Mouse (Mus musculus) left cerebral cortex, postnatal 25 days (tissue): Measurements from ENCODE around the gene Gm5134. TPM values are rescaled to one million over a fixed set of nuclear protein-coding genes. Genes with fewer than 3 reads are reported as not detected.
A peak's percentile ranks its signal among the peaks of the same experiment; 100 is the strongest.

Experiments
- DNase-seq, 2 experiments: peaks; one replicate each; pipeline ENCODE4 v3.0.0; 2022; ENCODE audit warnings: low spot score in 2 of 2, mixed read lengths in 1 of 2
- intact Hi-C: fragments of 180-260 bp; cut with DNase I; formaldehyde crosslinking; loops from one replicate; pipeline ENCODE4 v1.15.1; 2025
- total RNA-seq, 2 experiments: library from RNA; stranded (reverse); gene quantifications; 2 replicates each; pipeline ENCODE4 v1.2.3; 2021

The Gm5134 gene
- total RNA-seq, 2 experiments from 2014 or later, result not detected

DNA sequence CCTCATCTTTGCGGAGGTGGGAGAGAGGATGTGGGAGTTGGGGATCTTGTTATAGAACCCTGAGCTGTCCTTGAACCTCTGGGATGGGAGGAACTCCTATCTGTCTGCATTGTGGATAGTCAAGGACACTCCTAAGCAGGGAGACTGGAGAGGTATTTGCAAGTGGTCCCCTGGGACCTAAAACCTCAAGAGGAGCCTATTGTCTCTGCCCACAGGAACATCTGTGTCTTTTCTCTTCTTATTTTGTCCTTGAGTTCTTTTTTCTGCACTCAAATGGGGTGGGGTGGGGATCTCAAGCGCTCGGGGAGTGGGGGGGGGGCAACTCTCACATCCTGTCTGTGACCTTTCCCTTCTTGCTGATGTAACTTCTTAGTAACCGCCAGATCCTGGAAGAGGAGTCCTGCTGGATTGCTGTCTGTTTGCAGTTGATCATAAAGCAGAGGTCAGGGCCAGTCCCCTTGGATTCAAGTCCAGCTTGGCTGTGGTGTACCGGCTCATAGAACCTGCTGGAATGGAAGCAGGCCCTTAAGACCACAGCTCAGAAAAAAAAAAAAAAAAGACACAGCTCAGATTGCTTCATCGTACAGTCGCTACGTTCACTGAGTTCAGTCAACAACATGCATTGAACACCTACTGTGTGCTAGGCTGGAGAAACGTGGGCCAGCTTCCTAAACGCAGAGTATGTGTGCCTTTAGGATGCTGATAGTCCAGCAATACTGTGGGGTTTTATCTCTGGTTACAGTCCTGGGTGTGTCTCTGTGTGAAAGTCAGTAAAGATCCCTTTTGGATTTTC is 16.3 kb upstream of the Gm5134 start:
- intact Hi-C loops, result no loop called here
- peak in 1 of 2 experiments; percentile 33 for DNase-seq

DNA sequence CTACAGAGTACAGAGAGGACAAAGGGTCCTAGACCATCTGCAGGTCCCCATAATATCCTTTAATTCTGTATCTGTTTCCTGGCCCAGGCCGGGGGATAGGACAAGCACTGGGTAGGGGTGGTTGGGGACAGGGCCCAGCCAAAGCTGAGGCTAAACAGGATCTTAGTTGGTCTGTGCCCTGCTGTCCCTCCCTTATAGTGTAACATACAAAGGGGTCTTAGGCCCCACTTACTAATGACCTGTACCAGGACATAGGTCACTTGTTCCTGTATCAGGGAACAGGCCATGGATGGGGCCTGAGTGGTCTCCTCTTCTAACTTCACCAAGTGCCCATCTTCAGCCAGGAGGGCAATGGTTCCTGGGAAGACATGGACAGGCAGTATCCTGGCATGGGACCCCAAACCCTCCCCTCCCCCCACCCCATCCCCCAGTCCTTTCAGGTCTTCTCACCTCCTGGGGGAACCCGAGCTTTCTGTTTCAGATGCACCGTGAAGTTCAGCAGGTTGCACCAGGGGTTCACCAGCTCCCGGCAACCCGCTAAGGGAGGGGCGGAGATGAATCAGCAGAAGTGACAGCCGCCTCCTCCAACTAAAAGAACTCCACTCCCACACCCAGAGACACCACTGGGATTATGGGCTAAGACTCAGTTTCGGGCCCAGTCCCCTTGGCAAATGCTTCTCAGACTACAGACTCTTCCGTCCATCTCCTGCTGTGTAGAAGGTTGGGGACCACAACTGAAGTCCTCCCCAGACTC is 14.7 kb upstream of the Gm5134 start:
- intact Hi-C loops, result no loop called here

DNA sequence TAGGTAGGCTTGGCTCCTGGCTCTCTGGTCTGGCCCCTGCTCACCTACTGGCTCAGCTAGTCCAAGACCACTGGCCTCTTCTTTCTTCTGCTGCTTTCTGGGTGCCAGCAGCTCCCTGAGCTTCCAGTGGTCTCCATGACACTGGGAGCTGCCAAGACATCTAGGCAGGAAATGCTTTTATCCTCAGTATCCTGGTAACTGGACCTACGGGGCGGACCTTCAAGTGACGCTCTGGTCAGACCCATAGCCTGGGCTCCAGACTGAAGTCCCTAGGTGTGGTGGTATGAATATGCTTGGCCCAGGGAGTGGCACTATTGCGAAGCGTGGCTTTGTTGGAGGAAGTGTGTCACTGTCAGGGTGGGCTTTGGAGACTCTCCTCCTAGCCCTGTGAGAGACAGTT is 13.8 kb upstream of the Gm5134 start, which contains the start of gene Gm867:
Gene Gm867, minus strand, starts transcription at position 153 of the 400 bp plus-strand sequence.
- intact Hi-C loops, result no loop called here

More for the DNA sequence above, 14.7 kb upstream of the Gm5134 start:
- peak in 1 of 2 experiments; percentile 65 for DNase-seq

DNA sequence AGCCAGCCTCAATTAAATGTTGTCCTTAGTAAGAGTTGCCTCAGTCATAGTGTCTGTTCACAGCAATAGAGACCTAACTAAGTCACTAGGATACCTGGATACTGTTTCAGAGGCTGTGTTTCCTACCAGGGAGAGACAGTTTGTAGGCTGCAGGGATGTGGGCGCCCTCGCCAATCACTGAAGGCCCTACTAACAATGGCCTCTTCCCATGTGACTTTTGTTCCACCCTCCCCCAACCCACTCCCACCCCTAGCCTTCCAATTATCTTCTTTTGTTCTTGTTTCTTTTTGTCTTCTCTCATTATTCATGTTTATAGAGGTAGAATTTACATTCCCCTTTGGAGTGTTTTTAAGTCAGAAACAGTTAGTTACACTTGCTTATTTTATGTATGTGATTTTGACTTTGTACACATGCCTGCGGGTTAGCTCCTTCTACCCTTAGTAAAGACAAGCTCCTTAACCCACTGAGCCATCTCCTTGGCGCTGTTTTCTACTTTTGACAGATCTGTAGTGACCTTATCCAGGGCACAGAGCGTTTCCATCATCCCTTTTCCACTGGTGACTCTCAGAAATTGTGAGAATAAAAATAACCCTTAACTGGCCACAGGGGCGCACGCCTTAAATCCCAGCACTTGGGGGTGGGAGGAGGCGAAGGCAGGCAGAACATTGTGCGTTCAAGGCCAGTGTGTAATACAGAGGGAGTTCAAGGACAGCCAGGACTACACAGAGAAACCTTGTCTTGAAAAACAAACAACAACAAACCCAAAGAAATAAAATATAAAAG is 13.1 kb upstream of the Gm5134 start:
- intact Hi-C loops, result no loop called here
- DNase-seq, result no peak

More for the DNA sequence above, 13.8 kb upstream of the Gm5134 start, which contains the start of gene Gm867:
- no peak for DNase-seq

DNA sequence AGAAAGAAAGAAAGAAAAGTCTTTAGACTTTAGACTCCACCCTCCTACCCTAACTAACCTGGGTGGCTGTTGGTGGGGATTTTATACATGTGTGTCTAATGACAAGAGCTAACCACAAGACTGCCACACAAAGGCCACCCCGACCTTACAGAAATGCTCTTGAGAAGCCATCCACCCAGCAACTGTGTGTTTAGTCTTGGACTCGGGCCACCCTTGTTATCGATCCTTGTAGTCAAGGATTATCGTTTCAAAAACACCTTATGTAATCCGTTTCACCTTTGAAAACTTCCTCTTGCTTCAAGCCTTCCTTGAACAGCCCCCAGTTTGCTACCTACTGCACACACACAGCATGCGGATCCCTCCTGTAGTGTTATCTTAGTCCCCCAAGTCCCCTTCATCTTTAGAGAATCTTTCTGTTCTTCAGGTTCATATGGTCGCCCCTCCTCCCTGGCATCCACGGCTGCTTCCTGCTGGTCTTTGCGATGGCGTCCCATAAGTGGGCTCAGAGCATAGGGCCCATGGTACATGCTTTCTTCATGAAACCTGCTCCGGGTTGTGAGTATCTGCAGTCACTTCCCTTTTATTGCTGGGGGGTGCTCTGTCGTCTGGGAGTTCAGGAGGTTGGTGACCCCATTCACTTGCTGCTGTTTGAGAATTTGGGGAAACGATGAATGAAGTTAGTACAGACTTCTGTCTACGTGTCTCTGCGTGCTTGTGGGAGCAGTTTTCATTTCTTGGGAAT is 11.4 kb upstream of the Gm5134 start, which contains the start of gene Vpreb3:
Gene Vpreb3, plus strand, starts transcription at position 322 of the 742 bp plus-strand sequence.
- DNase-seq, result no peak
- intact Hi-C loops, result no loop called here

DNA sequence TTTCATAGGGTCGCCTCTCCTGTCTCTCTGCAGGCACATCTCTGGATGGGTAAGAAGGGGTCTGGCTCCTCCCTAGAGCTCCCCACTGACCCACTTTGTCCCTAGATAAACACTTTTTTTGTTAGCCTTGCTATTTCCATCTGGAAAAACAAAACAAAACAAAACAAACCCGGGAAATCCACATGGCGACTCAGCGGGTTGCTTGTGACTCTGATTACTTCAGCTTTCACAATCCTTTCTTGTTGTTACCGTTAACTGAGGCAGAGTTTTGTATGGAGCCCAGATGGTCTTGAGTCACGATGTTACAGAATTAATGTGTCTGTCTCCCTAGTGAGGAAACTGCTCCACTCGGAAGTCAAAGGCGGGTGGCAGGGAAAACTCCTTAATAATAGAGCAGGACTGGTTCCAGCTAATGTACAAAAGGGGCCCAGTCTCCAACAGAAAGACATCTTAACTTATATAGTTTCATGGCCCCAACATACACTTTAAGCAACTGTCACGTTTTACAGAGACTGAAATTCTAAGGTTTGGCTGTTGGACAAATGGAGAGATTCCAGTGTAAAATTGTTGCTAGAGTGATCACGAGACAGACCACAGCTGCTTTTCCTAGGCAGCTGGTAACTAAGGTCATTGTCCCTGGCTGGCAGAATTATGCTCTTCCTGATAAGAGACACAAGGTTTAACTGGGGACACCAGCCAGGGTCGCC is 10.1 kb upstream of the Gm5134 start:
- peak in 1 of 2 experiments; percentile 56 for DNase-seq
- intact Hi-C loops, result no loop called here

DNA sequence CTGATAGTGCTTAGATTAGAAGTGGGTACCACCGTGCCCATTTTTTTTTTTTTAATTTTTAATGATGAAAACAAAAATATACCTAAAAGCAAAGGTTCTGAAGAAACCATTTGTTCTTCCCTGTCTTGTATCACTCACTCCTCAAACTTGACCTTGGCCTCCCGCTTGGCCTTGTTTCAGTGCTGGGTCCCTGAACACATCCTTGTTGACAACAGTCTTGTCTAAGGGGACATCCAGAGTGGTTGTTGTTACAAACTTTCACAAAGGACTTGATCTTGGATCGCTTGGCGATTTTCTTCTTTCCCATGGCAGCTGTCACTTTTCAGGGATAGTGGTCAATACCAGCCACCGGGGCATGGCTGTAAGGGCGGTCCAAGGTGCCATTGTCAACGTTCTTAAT is 9.1 kb upstream of the Gm5134 start:
- intact Hi-C loops, result no loop called here
- no peak for DNase-seq

DNA sequence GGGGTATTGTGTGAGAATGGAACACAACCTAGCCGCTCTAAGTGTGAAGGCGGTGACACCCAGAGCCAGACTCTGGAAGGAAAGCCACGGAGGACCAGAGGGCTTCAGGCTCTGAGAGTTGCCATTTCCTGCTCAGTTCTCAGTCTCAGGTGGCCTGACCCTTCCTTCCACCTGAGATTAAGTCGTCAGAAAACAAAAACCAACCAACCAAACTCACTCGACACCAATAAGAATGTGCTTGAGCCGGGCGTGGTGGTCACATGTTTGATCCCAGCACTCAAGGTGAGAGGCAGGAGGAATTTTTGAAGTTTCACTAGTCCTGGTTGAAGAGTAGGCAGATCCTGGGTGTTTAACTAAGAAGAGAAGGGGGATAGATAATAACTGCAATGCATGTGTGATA is 8.4 kb upstream of the Gm5134 start:
- DNase-seq, result no peak
- intact Hi-C loops, result no loop called here

DNA sequence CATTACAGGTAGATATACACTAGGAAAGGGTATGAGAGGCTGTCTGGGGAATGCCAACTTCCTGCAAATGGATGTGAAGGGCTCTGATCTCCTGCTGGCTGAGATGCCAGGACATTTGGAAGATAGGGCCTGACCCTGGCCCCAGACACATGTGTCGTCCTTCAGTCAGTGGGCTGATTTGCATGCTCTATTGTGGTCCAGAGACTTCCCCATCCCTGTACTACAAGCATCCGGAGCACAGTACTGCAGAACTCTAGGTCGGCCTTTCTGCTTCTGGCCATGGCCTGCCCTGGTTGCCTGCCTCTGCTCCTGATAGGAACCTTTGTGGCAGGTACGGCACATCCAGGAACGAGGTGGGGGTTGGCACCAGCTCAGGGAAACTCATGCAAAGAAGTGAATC is 6.2 kb upstream of the Gm5134 start:
- intact Hi-C loops, result no loop called here
- DNase-seq, result no peak

DNA sequence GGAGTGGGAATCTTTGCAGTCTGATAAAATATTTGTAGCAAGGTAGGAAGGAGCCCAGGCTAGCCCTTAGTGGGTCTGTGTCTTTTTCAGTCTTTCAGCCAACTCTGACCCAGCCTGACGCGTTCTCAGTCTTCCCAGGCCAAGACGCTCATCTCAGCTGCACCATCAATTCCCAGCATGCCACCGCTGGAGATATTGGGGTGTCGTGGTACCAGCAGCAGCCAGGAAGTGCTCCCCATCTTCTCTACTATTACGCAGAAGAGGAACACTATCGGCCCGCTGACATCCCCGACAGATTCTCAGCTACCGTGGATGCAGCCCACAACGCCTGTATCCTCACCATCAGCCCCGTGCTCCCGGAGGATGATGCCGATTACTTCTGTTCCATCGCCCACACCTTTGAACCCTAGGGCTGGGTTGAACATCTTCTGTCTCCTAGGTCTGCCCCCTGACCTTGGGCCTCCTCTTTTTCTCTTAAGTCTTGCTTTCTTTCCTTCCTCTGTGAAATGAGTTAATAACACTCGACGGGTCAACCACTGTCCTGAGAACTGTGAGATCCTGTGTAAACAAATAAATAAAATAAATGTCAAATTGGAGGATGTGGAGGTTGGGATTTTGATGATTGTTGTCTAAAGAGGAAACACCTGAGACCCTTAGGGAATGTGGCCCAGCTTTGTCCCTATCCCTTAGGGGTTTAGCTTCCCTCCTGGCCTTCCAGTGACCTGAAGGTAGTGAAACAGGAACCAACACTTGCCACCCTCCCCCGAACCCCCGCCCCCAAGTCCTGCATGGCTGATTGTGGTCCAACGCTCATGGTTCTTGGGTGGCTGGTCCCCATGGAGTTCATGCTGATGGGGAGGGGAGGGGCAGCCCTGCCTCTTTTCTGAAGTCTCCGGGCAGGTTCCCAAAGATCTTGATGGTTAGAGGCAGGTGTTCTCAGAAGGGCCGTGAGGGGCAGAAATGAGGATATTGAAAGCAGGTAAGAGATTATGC is 5.0 kb upstream of the Gm5134 start:
- DNase-seq, result no peak
- intact Hi-C loops, result loop anchor here (2.0 to 5.0 kb wide), 3 partner anchors 67 to 363 kb away; no protein-coding TSS in a partner anchor

DNA sequence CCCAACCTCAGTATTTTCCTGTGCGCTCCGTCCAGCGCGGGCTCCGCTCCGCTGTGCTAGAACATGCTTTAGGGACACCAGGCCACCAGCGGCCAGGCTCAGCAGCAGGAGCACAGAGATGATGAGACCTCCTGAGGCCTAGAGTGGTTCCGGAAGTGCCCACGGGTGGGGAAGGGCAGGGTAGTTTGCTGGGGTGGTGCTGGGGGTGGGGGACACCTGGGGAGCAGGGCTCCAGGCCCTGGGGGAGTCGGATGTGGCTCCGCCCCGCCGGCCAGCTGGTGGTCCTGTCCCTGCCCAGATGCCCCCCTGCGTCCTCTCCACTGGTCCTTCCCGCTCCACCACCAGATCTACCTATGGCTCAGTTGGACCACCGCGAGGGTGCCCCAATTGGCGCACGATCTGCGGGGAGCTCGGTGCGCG is 3.5 kb upstream of the Gm5134 start:
- intact Hi-C loops, result loop anchor here (1.0 to 5.0 kb wide), 5 partner anchors 54 to 364 kb away; no protein-coding TSS in a partner anchor
- DNase-seq, result no peak

DNA sequence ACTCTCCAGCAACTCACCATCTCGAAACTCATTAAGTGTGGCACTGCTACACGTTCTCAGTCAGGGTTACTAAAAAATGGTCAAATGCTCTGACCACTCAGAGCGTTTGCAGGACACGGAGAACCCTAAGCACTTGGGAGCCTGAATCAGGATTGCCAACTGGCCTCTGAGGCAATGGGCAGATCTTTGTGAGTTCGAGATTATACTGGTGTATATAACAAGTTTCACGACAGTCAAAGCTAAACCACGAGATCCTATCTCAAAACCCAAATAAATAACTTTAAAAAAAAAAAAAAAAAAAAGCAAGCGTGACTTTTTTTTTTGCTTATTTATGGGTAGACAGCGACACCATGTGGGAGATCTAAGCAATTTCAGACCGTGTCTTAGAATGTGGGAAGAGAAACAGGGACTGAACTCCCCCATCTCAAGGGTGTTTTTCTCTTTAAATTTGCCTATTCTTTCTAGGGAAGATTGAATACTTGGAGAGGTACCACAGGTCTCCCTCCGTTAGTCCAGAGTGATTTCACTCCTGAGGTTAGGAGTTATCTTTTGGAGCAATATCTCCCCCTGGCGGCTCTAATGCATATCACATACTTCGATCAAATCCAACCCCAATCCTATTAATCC is 2.8 kb upstream of the Gm5134 start:
- intact Hi-C loops, result loop anchor here (1.0 to 5.0 kb wide), 5 partner anchors 54 to 365 kb away; no protein-coding TSS in a partner anchor
- DNase-seq, result peak; percentile 46 to 47

DNA sequence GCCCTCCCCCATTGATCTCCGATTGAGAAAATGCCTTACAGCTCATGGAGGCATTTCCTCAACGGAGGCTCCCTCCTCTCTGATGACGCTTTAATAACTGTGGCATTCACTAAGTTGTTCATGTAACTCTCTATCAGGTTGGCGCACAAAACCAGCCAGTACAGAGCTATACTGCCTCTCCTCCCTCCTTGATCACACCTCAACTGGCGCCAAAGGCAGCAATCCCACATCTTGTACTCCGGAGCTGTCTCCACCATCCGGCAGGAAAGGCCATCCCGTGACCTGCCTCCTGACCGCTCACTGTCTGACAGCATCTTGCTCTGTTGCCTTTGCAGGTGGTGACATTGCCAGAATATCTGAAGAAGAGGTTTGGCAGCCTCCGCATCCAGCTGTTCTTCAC is 19.5 kb downstream of the Gm5134 start:
- DNase-seq, result no peak
- intact Hi-C loops, result no loop called here

DNA sequence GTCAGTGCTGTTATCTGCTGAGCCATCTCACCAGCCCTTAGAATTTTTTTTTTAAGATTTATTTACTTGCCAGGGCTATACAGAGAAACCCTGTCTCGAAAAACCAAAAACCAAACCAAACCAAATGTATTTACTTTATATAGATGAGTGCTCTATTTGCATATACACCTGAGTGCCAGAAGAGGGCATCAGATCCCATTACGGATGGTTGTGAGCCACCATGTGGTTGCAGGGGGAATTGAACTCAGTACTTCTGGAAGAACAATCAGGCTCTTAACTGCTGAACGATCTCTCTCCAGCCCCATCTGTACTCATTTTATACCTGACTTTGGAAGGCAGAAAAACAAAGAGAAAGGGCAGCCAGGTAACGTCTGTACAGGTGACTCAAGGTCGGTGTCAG is 20.9 kb downstream of the Gm5134 start:
- DNase-seq, result no peak
- intact Hi-C loops, result no loop called here

DNA sequence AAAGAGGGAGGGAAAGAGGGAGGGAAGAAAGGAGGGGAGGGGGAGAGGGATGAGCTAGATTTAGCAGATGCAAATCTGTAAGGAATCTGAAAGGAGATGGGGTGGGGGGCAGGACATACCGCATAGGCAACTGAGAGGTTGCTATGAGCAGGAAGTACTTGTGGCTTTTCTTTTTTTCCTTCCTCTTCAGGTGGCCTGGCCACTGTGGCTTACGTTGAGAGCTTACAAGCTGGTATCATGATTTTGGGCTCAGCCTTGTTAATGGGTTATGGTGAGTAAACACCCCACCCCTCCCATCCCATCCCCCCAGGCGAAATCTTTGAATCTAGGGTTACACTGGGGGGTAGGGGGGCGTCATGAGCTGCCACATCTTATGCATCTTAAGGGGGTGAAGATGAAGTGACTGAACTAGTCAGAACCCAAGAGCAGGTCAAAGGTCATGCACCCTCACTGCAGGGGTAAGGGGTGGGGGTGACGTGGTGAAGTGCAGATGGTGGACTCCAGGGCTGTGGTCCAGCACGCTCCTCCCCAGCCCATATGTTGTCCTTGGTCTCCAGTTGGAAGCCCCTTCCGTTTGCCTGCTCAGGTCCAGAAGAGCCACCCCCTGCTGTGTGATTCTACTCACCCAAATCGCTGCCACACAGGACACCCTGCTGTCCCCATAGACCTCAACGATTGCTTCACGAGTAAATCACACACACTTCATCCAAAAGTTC is 24.0 kb downstream of the Gm5134 start:
- intact Hi-C loops, result no loop called here

DNA sequence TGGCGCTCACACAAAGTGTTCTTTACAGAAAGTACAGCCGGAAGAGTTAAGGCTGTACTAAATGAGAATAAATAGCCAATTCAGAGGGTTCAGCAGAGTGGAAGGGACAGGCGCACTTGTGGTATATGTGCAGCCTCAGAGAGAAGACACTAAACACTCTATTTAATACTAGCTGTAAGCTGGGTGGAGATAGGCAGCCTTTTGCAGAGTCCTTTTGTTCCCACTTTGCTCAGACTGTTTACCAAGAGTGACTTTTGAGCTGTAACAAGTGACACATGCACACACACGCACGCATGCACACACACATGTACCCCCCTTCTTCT is 24.5 kb downstream of the Gm5134 start:
- intact Hi-C loops, result no loop called here
- DNase-seq, result no peak

More for the DNA sequence above, 24.0 kb downstream of the Gm5134 start:
- DNase-seq, result no peak
